Comparison of ENCODE assay signal across 9 mouse cellular contexts in the genomic region with DNA sequence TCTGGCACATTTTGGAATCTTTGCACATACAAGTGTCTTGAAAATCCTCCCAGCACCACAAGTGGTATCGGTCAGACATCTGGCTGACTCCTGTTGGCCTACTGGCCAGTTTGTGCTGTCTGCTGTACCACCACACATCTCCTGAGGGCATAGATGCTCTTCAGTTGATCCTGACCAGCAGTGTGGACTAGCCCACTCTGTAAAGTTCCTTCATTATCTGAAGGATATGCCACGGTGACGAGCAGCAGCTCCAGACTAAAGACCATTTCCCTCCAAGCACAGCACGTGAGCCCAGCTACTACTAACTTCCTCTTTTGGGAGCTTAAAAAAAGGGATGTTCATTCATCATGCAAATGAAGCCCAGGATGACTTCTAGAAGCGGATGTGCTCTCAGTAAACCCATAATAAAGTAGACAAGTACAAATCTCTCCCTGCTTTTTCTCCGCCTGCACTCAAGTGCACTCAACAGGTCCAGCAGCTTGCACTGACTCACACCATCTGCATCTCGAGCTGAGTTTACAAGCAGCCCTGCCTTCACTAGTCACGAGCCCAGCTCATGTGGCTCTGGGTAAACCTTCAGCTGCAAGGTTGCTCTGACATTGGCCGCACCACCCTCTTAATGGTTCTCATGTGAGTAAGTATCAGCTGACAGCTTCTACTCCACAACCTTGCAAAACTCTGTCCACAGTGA. TPM values are rescaled to one million over a fixed set of nuclear protein-coding genes. Genes with fewer than 3 reads are reported as not detected.
DNase-seq lines count a peak whose midpoint lies in the region; ATAC-seq lines count a peak whose summit lies in the region.
"Had no signal": no experiment of that assay in that cellular context is flagged by ENCODE, and none has a peak within 500 bp of the region (broad histone marks: within the 10 kb centered on the region; RNA-seq: fewer than 3 reads in every experiment).

No protein-coding gene starts in this region.

- peak; percentile 72 to 77 for DNase-seq in B cell, adult 2 months
- peak; percentile 51 for DNase-seq in R1 (ENCODE audit: low read depth, low spot score)
- peak; percentile 63 to 70 for DNase-seq in layer of hippocampus, adult 8-10 months (ENCODE audit: low spot score in 2 of 2)
- DNase-seq in ovary, postnatal 10 days (ENCODE audit: low spot score): no peak
- DNase-seq in thymus, postnatal 14 days: no peak

- no peaks in the 10 kb centered on the region for H3K9me3 ChIP-seq in heart, embryonic 11.5 days (replicated peaks; ENCODE audit: control insufficient read depth, low read length)
- H3K9me3 ChIP-seq: embryonic facial prominence, embryonic 13.5 days had no signal

- H3K27me3 ChIP-seq in heart, embryonic 11.5 days (ENCODE audit: control insufficient read depth, insufficient read depth, low read length): no peaks in the 10 kb centered on the region
- H3K27me3 ChIP-seq: embryonic facial prominence, embryonic 13.5 days had no signal

- H3K27ac ChIP-seq in heart, embryonic 11.5 days (ENCODE audit: low read depth, low read length): peak overlapping the region; percentile 64
- peak overlapping the region; percentile 97 for H3K27ac ChIP-seq in macrophage
- H3K27ac ChIP-seq: embryonic facial prominence, embryonic 13.5 days had no signal

- H3K79me2 ChIP-seq in macrophage (ENCODE audit: inconsistent target): peaks cover 96% of the 10 kb centered on the region

- peak; percentile 68 for ATAC-seq in heart, embryonic 11.5 days (replicated peaks; ENCODE audit: insufficient number of reproducible peaks, low FRiP score, low TSS enrichment)
- ATAC-seq in inflammation-experienced regulatory T-cells, adult 6 months: no peak

- H3K36me3 ChIP-seq in heart, embryonic 11.5 days (ENCODE audit: control insufficient read depth, insufficient read depth, low read length): no peaks in the 10 kb centered on the region
- no peaks in the 10 kb centered on the region for H3K36me3 ChIP-seq in macrophage (ENCODE audit: inconsistent target)
- H3K36me3 ChIP-seq: embryonic facial prominence, embryonic 13.5 days had no signal

- H3K4me2 ChIP-seq in heart, embryonic 11.5 days: peak overlapping the region; percentile 38
- H3K4me2 ChIP-seq: embryonic facial prominence, embryonic 13.5 days had no signal

- 29% methylated on average over 9 of the region's 9 CpGs for WGBS in heart, embryonic 11.5 days (ENCODE audit: insufficient replicate concordance)
- WGBS in macrophage (ENCODE audit: missing documents): 9% methylated on average over 9 of the region's 9 CpGs

- H3K4me3 ChIP-seq in heart, embryonic 11.5 days (ENCODE audit: low read depth, low read length): no peak overlapping the region
- peak overlapping the region; percentile 66 for H3K4me3 ChIP-seq in macrophage (ENCODE audit: inconsistent target)
- H3K4me3 ChIP-seq: embryonic facial prominence, embryonic 13.5 days had no signal

- H3K9ac ChIP-seq in heart, embryonic 11.5 days (ENCODE audit: low read depth, low read length): 0 out of 2 replicates have a peak overlapping the region, but pooled peaks have one; percentile 7
- H3K9ac ChIP-seq: embryonic facial prominence, embryonic 13.5 days had no signal

- H3K4me1 ChIP-seq in heart, embryonic 11.5 days (ENCODE audit: control insufficient read depth, insufficient read depth, low read length): peaks cover 24% of the 10 kb centered on the region

RNA-seq across cellular contexts. Expression of a gene that starts 35.9 kb away (rescaled TPM):
- 5.0 and 6.2 TPM in 2 replicates for polyA plus RNA-seq in heart, embryonic 11.5 days (2014; fragmentation: Nextera tagmentation; extraction: Ambion mirVana)
- total RNA-seq in layer of hippocampus, adult 8-10 months (2022): 10 to 100 TPM; 20.8 to 31.5 (median 27.1) TPM
- total RNA-seq in macrophage (2018; cell fraction: chromatin; rRNA removed): 1,000 to 10,000 TPM in 9 of 26 experiments, 100 to 1,000 TPM in 17; 297 to 1,489 (median 906) TPM
- 100 to 1,000 TPM; 110 to 449 (median 248) TPM for total RNA-seq in macrophage (2018; cell fraction: cytosol; rRNA removed)
- total RNA-seq in macrophage (2018; cell fraction: nucleus; rRNA removed): 1,000 to 10,000 TPM in 1 of 26 experiments, 100 to 1,000 TPM in 25; 324 to 1,078 (median 679) TPM
- 87.1 to 150 TPM (median 126 TPM) in 3 replicates for polyA plus RNA-seq in macrophage (2018)
- polyA plus RNA-seq in inflammation-experienced regulatory T-cells, adult 6 months (2017; shearing (Covaris generic)): under 1 TPM; 0.13 to 0.40 (median 0.29) TPM

RNA-seq across cellular contexts. Expression of a gene that starts 59.4 kb away (rescaled TPM):
- 130 and 133 TPM in 2 replicates for polyA plus RNA-seq in heart, embryonic 11.5 days (2014; fragmentation: Nextera tagmentation; extraction: Ambion mirVana)
- 10 to 100 TPM; 72.5 to 88.1 (median 80.6) TPM for total RNA-seq in layer of hippocampus, adult 8-10 months (2022)
- total RNA-seq in macrophage (2018; cell fraction: chromatin; rRNA removed): 100 to 1,000 TPM in 9 of 26 experiments, 10 to 100 TPM in 17; 63.0 to 144 (median 94.2) TPM
- 10 to 100 TPM in 21 of 26 experiments, 1 to 10 TPM in 5; 7.4 to 21.1 (median 14.3) TPM for total RNA-seq in macrophage (2018; cell fraction: cytosol; rRNA removed)
- total RNA-seq in macrophage (2018; cell fraction: nucleus; rRNA removed): 100 to 1,000 TPM in 5 of 26 experiments, 10 to 100 TPM in 21; 31.0 to 137 (median 61.1) TPM
- 25.8 to 37.9 TPM (median 37.4 TPM) in 3 replicates for polyA plus RNA-seq in macrophage (2018)
- polyA plus RNA-seq in inflammation-experienced regulatory T-cells, adult 6 months (2017; shearing (Covaris generic)): 100 to 1,000 TPM; 118 to 138 (median 118) TPM

Comparison
In these comparisons a context has a peak if more than half of its experiments do, and no peak if none do; other contexts are left out.
1. DNase-seq: peak in B cell, adult 2 months (2 of 2), R1 (single experiment) and layer of hippocampus, adult 8-10 months (2 of 2); none in ovary, postnatal 10 days (single experiment) and thymus, postnatal 14 days (single experiment).
2. RNA of a gene that starts 35.9 kb away (polyA plus RNA-seq): 87.1 to 150 TPM in macrophage; 5.0 to 6.2 TPM in heart, embryonic 11.5 days and 0.13 to 0.40 TPM in inflammation-experienced regulatory T-cells, adult 6 months; every median in the first group is over 10 times any median in the second.